Mouse (Mus musculus) mature B cell (primary cell): ENCODE measurements around the gene Nptx2.

Experiments used
- in situ Hi-C: fragments of 300-500 bp; cut with MboI; formaldehyde crosslinking; loops from 2 replicates; pipeline ENCODE4 v1.14.3; 2019

Gene Nptx2

GRCm38 (mm10) chr5:144565739-144566138, 20.0 kb downstream of the Nptx2 start:
- in situ Hi-C loops, result no loop called here

GRCm38 (mm10) chr5:144585100-144585499, 39.4 kb downstream of the Nptx2 start:
- in situ Hi-C loops, result no loop called here

- in situ Hi-C loops, result no loop called here
These were observed 45.7 kb downstream of the Nptx2 start for GRCm38 (mm10) chr5:144591248-144591880.

GRCm38 (mm10) chr5:144594796-144595195, 49.1 kb downstream of the Nptx2 start:
- in situ Hi-C loops, result no loop called here
